Mouse (Mus musculus): ENCODE results near the gene Sorbs1. TPM values are rescaled to one million over a fixed set of nuclear protein-coding genes. Genes with fewer than 3 reads are reported as not detected.

Sorbs1 gene
- 720 and 898 TPM in 2 replicates for polyA plus RNA-seq (2015; fragmentation: Nextera tagmentation; extraction: Ambion mirVana)

GRCm38 (mm10) chr19:40513632-40514078, at the start of gene Sorbs1:
Sorbs1 (minus strand) TSS chr19:40513779.

DNA sequence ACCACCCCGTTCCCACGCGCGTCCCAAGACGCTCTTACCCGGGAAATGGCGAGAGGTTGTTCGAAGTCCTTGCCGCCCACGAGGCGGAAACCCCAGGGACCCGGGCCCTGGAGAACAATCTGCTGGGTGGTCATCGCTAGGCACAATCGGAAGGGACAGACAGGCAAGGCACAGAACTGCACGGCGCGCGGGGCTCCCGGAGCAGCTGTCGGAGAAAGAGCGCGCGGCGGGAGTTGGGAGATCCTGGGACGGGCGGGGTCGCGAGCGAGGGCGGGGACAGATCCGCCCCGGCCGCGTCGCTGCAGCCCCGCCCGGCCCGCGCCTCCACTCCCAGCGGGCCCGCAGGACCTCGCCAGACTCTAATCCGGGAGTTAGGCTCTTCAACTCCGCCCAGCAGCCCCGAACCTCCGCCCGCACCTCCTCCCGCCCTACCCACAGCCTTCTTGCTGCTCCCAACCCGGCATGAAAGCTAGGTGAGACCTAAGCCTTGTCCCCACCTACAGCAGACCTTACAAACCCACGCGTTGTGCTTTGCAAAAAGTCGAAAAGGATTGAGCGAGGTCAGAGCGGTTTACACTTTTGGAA, 242.2 kb downstream of the Sorbs1 start, which contains the start of gene Pdlim1:
TSS of gene Pdlim1 (minus strand) at position 535 of the 585 bp plus-strand sequence.

Other genes with a start within 250 kb of the Sorbs1 start
- 180 and 202 TPM in 2 replicates for gene Pdlim1, start 241.9 kb downstream of the Sorbs1 start, polyA plus RNA-seq (2015; fragmentation: Nextera tagmentation; extraction: Ambion mirVana)
- gene Aldh18a1, start 74.7 kb upstream of the Sorbs1 start, polyA plus RNA-seq (2015; fragmentation: Nextera tagmentation; extraction: Ambion mirVana), result 126 and 141 TPM in 2 replicates
- 6.1 and 6.9 TPM in 2 replicates for gene Tctn3, start 98.5 kb upstream of the Sorbs1 start, polyA plus RNA-seq (2015; fragmentation: Nextera tagmentation; extraction: Ambion mirVana)
- gene Entpd1, start 98.6 kb upstream of the Sorbs1 start, polyA plus RNA-seq (2015; fragmentation: Nextera tagmentation; extraction: Ambion mirVana), result 43.5 and 47.6 TPM in 2 replicates
- gene Cc2d2b, start 235.0 kb upstream of the Sorbs1 start, polyA plus RNA-seq (2015; fragmentation: Nextera tagmentation; extraction: Ambion mirVana), result 0.13 and 0.26 TPM in 2 replicates